Mouse (Mus musculus) CD4-positive, CD25-positive, alpha-beta regulatory T cell, adult 4 months (primary cell): Measurements from ENCODE around the gene Slc38a9. TPM values are rescaled to one million over a fixed set of nuclear protein-coding genes. Genes with fewer than 3 reads are reported as not detected.

Source experiments
- ATAC-seq: one replicate; pipeline ENCODE4 v1.8.0; 2017
- polyA plus RNA-seq, 2 experiments: library from polyadenylated mRNA; unstranded; fragments of 100-300 nt; shearing (Covaris generic); gene quantifications; one replicate each; pipeline ENCODE4 v1.2.1; 2017

The Slc38a9 gene
- 10 to 100 TPM; 32.2 to 32.9 TPM for polyA plus RNA-seq

DNA sequence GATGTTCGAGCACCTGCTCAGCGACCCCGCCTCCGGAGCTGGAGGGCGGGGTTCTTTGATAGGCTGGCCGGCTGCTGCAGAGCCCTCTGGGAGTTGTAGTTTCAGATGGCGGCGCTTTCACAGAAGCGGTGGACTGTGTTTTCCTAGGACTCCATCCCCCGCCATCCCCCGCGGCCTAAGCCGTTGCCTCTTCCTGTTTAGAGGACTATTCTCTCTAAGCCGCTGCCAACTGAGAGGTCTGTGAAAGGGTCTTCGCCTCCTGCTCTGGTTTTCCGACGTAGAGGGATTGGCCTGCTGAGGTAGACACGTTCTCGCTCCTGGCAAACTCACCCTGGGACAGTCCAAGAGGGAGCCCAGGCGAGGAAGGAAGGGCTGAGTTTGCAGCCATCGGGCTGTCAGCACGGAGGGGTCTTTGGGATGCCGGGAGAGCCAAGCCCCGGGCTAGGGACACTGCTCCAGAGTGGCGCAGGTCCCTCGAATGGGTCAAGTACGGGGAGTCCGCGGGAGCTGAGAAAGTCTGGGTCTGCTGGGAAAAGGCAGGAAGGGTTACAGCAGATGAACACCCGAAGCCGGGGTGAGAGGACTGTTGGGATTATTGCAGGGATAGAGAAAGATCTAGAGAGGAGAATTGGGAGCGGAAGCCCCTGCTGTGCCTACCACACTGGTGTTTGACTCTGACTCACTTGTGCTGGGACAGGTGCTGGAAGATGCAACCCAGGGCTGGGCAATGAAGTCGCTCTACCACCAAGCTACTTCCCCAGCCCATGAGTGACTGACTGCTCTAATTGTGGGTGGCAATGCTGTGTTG, at the start of gene Slc38a9:
Slc38a9 (plus strand) TSS at position 178 of the 808 bp plus-strand sequence.
- peak; percentile 98 for ATAC-seq

DNA sequence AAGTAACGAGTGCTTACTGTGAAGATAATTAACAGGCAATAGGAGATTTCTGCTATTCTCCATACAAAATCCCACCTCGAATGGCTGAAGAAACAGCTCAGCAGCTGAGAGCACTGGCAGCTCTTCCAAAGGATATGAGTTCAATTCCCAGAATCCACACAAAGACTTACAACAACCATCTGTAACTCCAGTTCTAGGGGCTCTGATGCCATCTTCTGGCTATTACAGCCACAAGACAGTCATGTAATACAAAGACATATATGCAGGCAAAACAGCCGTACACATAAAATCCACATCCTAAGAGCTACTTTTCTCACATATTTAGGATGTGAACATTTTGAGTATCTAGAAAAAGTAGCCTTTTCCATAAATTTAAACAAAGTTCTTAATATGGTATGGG, 39.0 kb upstream of the Slc38a9 start:
- no peak for ATAC-seq

DNA sequence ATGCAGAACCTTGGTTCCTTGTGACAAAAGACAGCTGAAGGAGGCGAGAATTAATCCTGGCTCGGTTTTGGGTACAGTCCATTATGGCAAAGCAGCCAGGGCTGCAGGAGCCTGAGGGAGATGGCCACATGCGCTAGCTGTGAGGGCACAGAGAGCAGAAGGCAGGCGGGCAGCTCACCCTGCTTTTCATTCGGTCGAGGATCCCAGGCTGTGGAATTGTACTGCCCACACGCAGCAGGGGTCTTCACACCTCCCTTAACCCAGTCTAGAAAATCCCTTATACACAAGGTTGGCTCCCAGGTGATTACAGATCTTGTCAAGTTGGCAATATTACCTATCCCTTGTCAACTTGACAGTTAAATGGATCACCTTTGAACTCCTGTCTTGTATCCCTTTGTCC, 36.9 kb upstream of the Slc38a9 start:
- no peak for ATAC-seq

DNA sequence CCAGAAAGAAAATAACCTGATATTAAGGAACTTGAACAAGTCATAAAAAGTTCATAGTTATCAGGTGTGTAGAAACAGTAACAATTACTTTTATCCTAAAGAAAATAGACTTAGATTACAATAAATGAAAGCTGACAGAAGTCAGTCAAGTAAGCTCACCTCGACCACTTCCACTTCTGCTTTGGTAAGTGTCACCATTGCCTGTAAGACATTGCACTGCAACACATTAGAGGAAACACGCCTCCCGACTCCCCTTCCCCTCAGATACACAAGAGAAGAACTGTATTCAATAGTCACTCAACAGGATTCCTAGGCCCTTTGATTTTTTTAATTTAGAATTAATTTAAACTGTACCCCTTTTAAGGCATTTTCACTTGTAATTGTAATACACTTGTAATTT, 35.9 kb upstream of the Slc38a9 start:
- no peak for ATAC-seq

DNA sequence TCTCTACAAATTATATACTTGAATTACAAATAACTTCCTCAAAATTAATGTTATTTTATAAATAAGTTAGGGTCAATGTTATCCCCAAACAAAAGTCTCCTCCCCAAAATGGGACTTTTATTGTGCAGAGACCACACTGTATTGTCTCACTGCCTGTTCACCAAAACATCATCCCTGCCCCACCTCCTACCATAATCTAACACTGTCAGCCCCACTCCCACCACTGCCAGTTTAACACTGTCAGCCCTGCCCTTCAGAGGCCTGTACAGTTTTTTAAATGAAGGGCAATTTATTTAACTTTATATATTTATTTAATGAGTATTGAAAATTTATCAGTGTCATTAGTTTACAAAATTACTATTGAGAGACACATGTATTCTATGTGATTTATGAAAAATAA, 35.0 kb upstream of the Slc38a9 start:
- no peak for ATAC-seq

DNA sequence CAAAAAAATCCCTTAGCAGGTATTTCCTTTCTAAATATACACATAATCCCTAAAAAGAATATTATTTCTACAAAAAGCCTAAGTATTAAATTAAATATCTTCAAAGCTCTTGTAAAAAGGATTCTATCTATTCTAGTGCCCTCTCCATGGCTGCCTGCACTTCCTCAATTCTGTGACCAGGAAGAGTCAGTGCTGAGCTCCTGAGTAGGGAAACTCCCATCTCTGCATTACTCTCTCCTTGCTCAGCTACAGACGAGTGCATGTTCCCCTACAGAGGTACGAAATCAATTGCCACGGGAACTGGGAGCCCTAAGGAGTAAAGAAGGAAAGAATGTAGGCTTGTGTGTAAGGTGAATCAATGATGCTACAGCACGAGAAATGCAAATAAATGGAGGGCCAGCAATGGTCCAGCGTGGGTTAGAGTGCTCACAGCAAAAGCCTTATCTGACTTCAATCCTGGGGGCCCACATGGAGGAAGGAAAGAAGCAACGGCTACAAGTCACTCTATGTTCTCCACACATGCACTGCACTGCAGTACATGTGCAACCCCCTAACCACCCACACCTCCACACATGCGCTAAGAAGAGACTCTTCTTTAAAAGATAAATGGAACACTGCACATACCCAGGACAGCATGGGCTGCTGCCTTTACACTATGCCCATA, 25.2 kb upstream of the Slc38a9 start:
- ATAC-seq, result no peak

DNA sequence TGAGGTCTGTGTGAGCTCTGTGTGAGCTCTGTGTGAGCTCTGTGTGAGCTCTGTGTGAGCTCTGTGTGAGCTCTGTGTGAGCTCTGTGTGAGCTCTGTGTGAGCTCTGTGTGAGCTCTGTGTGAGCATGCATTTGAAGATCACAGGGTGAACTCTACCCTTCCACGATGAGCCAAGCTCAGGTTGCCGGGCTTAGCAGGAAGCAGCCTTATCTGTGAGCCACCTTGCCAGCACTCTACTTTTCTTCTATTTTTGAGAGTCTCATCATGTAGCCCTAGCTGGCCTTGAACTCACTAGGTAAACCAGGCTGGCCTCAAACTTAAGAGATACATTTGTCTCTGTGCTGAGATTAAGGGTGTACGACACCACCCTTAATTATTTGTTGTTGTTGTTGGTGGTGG, 24.1 kb upstream of the Slc38a9 start:
- no peak for ATAC-seq

DNA sequence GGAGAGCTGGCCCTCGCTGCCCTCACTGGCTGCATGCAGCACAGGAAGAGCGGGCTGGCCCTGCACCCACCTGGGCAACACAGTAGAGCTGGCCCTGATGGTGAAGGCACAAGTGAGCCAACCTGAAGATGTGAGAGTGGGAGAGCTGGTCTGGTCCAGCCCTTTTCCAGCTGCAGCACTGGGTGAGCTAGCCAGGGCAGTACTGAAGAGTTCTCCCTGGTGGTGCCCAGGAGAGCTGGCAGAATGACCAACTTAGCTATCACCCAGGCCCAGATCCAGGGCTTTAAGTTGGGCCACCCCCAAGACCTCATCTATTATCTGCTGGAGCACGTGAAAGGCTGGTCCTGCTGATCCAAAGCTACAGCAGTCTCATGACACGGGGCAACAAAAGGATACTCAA, 21.4 kb upstream of the Slc38a9 start:
- no peak for ATAC-seq

DNA sequence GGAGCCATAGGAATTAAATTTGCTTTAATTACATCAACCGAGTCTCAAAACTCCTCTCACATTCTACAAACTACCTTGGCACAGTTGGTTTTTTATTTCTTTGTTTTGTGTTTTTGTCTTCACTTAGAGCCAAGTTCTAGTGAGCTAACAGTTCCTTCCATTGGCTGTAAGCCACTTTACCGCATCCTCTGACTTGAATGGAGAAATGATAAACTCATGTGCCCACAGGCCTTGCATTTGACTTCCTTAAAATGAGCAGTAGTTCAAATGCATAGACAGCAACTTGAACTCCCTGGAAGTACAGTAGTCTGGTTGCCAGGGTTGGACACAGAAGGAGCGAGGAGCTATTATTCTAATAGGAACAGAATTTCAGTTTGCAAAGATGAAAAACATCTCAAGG, 17.7 kb upstream of the Slc38a9 start:
- ATAC-seq, result no peak

DNA sequence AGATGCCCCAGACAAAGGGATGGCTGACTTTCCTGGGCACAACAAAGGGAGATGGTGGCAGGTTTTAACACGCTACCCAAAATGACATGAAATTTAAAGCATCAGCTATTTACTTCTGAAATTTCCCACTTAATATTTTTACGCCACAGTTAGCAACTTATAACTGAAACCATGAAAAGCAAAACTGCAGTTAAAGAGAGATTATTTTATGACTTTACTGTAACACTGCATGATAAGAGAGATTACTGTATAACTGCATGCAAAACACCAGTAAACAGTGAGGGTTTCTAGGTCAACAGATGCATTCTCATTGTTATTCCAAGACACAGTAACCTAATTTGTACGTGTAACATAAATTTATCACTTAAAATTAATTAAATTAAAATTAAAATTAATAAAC, 15.6 kb upstream of the Slc38a9 start:
- no peak for ATAC-seq

DNA sequence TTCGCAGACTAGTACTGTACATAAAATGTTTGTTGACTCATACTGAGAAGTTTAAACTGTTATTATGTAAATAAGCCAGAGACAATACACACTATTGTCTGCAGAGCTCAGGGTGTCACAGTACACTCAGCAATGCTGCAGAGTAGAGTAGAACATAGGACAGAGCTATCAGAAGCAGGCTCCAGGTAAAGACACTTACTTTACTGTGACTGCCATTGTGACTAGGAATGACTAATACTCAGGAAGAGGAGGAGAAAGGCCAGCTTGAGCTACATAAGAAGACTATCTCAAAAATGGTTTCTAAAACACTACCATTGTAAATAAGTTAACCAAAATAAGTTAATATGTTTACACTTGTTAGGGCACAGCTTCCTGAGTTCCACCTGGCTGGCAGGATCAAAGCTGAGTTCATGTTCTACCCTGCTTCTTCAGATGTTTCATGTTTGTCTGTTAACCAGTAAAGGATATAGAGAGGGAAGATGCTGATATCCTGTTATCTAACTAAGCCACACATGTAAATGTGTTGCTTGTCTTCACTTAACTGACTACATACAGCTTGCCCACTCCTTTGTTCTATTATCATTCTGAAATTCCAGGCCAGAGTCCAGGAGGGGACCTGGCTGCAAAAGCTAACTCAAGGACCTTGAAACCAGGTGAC, 14.9 kb upstream of the Slc38a9 start:
- no peak for ATAC-seq

DNA sequence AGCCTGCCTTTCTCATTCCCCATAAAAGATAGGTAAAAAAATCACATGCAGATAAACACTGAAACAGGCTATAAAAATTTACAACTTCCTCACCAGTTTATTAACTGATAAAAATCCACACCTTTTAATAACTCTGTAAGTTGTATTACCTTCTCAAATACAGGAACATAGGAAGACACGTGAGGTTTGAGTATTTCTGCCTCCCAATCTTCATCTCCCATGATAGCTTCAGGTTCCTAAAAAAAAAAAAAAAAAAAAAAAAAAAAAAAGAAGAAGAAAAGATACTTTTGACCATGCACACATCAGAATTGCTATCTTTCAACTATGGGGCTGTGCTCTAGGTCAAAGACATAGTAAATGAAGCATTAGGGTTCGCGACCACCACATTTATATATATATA, 9.4 kb upstream of the Slc38a9 start:
- ATAC-seq, result no peak

DNA sequence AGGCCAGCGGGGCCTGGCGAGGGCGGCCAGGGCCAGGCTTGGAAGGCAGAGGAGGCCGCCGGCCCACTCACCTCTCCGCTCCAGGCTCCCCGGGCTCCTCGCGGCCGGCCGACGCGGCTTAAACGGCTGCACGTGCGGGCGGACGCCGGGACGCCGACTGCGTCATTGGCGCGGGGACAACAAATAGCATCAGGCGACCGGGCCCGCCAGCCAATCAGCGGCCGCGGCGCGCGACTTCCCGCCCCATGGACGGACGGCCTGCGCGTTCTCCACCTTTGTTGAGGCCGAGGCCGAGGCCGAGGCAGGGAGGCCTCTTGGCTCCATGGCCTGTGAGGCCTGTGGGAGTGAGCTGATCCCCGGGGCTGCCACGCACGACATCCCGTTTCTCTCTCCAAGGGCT, 8.3 kb upstream of the Slc38a9 start, which contains the start of gene Ddx4:
Ddx4 (minus strand) TSS at position 271 of the 400 bp plus-strand sequence.
- no peak for ATAC-seq

DNA sequence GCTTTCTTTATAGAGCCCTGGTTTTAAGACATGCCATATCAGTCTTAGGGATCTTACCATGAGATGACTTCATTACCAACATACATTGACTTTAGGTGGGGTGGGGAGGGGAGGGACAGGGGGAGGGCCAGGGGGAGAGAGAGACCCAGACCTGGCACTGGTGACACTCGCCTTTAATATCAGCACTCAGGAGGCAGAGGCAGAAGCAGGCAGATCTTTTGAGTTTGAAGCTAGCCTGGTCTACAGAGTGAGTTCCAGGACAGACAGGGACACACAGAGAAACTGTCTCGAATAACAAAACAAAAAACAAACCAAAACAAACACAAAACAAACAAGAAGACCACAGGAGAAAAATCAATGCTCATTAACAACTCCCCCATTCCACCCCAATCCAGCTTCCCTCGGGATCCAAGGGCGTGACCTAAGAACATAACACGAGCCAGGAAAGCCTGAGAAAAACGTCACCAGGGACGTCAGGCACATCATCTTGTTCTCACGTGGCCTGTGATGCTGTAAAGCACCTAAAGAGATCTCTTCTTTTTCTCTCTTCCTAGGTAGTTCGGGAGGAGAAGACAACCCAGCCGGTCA, 471 bp upstream of the Slc38a9 start:
- ATAC-seq, result no peak

DNA sequence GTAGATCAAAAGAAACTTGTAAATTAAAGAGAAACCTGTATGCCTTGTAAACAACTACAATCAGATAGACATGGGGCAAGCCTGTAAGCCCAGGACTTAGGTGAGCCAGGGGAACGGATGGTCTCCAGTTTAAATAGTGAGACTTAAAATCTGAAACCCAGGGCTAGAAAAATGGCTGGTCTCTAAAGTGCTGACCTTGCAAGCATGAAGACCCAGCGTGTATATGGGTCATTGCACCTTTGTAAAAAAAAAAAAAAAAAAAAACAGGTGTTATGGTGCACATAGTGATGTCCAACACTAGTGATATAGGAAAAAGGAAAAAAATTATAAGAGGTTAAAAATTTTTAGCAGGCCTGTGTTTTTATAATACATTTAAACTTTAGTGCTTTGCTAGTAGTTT, 1.1 kb downstream of the Slc38a9 start:
- no peak for ATAC-seq

DNA sequence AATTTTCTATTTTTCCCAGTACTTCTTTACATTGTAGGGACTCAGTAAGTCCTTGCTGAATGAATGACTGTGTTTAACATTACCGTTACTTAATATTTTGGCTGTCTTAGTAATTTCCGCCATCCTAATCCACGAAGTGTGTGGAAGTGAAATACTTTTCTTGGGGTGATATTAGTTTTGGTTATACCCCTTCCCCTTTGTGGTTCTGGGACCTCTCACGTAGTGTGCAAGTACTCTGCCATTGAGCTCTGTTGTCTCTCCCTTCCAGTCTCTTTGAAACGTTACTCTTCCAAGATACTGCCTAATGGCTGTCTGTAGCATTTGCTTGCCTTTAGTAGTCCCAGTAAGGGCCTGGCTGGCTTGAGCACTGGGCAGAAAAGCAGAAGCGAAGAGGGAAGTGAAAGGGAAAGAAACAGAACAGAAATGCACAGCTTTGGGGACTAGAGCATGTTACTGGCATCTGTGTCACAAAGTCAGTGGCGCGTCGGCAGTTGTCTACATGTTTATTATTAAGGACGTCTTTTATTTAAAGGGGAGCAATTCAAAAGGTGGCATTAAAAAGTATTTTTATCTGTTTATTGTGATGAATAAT, 6.0 kb downstream of the Slc38a9 start:
- no peak for ATAC-seq

DNA sequence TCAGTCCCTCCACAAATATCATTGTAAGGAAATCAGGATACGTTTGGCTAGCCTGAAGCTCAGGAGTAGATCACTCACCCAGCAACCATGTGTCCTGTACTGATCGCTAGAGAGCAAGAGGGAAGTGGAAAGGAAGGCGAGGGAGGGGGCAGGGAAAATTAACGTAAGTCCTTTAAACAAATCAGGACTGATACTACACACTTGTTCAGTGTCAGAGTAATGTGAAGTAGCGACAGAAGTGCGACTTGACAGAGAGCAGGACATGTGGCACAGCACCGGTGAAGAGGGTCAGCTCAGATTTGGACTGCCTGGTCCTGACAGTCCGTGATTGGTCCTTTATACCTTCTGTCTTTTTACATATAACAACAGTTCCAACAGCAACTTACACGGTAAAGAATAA, 6.7 kb downstream of the Slc38a9 start:
- no peak for ATAC-seq

DNA sequence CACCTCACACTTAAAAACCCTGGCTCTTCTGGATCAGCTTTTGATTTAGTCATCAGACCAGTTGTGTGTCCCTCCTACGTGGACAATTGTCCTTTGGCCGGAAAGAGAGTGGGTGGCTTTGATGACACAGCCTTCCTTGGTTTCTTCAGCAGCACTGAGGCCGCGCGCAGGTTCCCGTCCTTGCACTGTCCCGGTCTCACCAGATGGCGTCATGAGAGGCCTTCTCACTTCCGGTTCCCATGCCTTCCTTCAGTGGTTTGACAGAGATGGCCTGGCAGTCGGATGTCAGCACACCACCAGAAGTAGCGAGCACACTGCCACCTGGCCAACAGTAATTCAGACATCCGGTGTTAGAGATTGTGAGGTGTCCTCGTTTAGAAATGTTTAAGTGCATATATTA, 11.2 kb downstream of the Slc38a9 start:
- ATAC-seq, result no peak

DNA sequence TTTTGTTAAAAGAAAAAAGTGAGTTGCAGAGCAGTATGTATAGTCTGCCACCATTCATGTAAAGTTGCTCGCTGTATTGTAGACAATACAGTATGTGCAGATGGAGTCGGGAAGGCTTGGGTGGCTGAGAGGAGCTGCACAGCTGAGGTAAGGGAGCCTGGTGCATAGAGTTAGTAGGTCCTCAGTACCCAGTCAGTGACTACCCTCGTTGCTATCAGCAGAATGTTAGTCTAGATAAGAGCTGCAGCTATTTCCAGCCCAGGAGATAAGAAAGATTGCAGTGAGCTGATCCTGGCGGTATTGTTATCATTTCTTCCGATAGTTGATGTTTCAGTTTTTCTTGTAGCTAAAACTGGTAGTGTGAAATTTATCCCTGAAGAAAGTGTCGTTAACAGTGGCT, 12.2 kb downstream of the Slc38a9 start:
- ATAC-seq, result no peak

DNA sequence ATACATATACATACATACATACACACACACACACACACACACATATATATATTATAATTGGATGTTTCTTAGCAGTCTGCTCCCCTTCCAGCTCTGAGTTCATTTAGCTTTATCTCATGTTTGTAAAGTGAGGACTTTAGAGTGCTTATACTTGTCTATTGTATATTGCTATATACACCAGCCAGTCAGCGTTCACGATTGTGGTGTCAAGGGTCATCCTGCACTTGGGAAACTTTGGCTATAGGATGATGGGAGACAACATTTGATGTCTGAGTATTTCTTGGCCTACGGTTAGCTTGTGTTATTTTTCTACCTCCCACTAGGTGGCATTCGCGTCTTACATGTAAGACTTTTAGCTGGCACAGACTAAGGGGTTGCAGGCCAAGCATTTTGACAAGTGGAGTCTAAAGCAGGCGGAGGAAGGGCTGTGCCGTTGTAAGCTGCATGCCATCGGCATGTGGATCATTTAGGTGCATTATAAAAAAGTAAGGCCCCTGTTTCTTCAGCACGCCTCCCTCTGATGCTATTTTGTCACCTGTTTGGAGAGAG, 13.4 kb downstream of the Slc38a9 start:
- peak; percentile 99 for ATAC-seq

DNA sequence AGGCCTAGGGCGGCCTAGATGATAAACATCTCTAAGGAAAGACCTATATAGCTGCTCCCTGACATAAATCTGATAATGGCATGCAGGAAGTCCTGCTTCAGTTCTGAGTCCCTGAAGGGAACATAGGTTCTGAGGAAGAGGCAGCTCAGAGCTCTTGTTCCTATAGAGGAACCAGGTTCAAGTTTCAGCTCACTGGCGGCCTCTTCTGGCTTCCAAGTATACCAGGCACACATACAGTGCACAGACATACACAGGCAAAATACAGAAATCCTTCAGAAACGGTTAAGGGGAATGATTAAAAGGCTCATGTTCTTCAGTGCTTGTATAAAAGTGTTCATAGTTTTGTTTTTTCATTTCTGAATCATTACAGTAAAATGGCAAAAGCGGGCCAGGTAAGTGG, 17.6 kb downstream of the Slc38a9 start:
- ATAC-seq, result no peak

DNA sequence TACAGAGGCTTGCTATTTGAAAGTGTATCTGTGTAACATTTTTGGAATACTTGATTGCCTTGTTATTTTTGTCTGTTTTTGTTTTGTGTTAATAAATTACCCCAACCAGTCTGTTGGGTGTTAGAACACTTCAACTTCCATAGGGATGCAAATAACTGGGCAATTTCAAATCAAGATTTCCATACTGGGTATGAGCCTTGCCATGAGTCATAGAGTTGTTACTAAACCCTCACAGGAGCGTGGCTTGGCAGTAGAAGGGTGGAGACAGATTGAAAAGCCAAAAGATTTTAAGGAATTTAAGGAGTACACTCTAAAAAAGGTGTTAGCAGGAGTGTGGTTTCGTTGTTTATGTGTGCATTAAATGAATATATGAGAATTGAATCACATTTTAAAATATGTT, 22.8 kb downstream of the Slc38a9 start:
- no peak for ATAC-seq

DNA sequence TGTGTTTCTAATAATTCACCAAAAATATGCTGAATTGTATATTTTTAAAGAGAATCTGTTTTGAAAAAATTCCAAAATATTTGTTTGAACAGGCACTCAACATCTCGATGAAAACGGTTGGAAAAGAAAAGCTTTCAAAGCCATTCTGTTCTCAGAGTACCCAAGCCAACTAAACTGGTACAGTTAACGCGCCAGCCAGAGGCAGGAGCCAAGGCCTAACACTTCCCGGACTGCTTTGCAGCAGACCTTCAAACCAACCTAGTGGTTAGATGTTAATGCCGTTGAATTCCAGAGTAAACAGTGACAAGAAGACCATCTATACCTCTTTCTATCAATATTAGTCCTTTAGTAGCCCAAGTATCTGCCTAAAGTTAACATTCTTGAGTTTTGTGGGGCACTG, 23.4 kb downstream of the Slc38a9 start:
- ATAC-seq, result no peak
